18 mouse cellular contexts compared by ENCODE assay signal in the genomic region with DNA sequence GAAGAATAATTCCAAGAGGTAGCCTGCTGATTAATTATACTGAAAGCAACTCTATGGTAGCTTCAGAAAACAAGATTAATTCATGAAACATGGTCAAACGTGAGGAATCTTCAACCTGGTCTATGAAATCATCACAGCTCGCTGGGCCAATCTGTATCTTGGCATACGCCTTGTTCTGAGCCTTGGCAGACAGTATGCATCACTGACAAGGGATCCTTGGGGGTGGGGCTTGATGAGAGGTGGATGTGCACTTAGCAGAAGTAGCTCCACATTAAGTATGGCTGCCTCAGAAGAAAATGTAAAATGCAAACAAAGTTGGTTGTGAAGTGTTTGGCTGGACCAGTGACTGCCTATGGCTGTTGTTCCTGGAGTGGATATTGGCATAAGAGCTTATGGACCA.
DNase-seq lines count a peak whose midpoint lies in the region; ATAC-seq and TF ChIP-seq lines count a peak whose summit lies in the region.
"Had no signal": no experiment of that assay in that cellular context is flagged by ENCODE, and none has a peak within 500 bp of the region (broad histone marks: within the 10 kb centered on the region; RNA-seq: fewer than 3 reads in every experiment).

No protein-coding gene starts in this region.

- no peak overlapping the region for H3K4me3 ChIP-seq in hindbrain, postnatal 0 days (ENCODE audit: low read length)
- H3K4me3 ChIP-seq in hindbrain, embryonic 13.5 days: no peak overlapping the region
- no peak overlapping the region for H3K4me3 ChIP-seq in kidney, embryonic 14.5 days (ENCODE audit: low read length)
- H3K4me3 ChIP-seq: embryonic facial prominence, embryonic 13.5 days; heart, embryonic 13.5 days had no signal

- no peaks in the 10 kb centered on the region for H3K4me1 ChIP-seq in hindbrain, postnatal 0 days (ENCODE audit: insufficient read depth, low read length)
- H3K4me1 ChIP-seq in hindbrain, embryonic 13.5 days (replicated peaks): peaks cover 4% of the 10 kb centered on the region; the same call in 1 of the 2 replicates
- H3K4me1 ChIP-seq in kidney, embryonic 14.5 days (ENCODE audit: control insufficient read depth, insufficient read depth, low read length): no peaks in the 10 kb centered on the region
- H3K4me1 ChIP-seq: embryonic facial prominence, embryonic 13.5 days had no signal

- no peaks in the 10 kb centered on the region for H3K36me3 ChIP-seq in hindbrain, postnatal 0 days (ENCODE audit: insufficient read depth, low read length)
- no peaks in the 10 kb centered on the region for H3K36me3 ChIP-seq in hindbrain, embryonic 13.5 days
- H3K36me3 ChIP-seq in kidney, embryonic 14.5 days (ENCODE audit: control insufficient read depth, insufficient read depth, low read length): no peaks in the 10 kb centered on the region
- H3K36me3 ChIP-seq: embryonic facial prominence, embryonic 13.5 days; heart, embryonic 13.5 days had no signal

- 55% methylated on average over 3 of the region's 3 CpGs for WGBS in hindbrain, postnatal 0 days
- WGBS in hindbrain, embryonic 13.5 days: 67% methylated on average over 3 of the region's 3 CpGs
- 77% methylated on average over 3 of the region's 3 CpGs for WGBS in kidney, embryonic 14.5 days

- no peaks in the 10 kb centered on the region for H3K9me3 ChIP-seq in hindbrain, postnatal 0 days (ENCODE audit: low read length)
- no peaks in the 10 kb centered on the region for H3K9me3 ChIP-seq in hindbrain, embryonic 13.5 days
- H3K9me3 ChIP-seq in kidney, embryonic 14.5 days (ENCODE audit: control insufficient read depth, low read length): no peaks in the 10 kb centered on the region
- H3K9me3 ChIP-seq: embryonic facial prominence, embryonic 13.5 days; heart, embryonic 13.5 days had no signal

- no peak overlapping the region for H3K4me2 ChIP-seq in hindbrain, postnatal 0 days (ENCODE audit: low read depth, low read length)
- H3K4me2 ChIP-seq in hindbrain, embryonic 13.5 days: no peak overlapping the region
- H3K4me2 ChIP-seq in kidney, embryonic 14.5 days (replicated peaks; ENCODE audit: low read depth, low read length): no peak overlapping the region
- H3K4me2 ChIP-seq: embryonic facial prominence, embryonic 13.5 days; heart, embryonic 13.5 days had no signal

- TF ChIP-seq CTCF in hindbrain, postnatal 0 days (IDR thresholded peaks at IDR 0.05; ENCODE audit: low read depth): no peak

- peak; percentile 59 to 65 for DNase-seq in cerebellum, postnatal 14 days
- peak; percentile 26 for DNase-seq in hindbrain, postnatal 0 days (ENCODE audit: low spot score)
- peak; percentile 7 for DNase-seq in Muller cell, postnatal 12 days (ENCODE audit: inconsistent ontology term)
- DNase-seq in ovary, adult 18-20 months (ENCODE audit: low spot score): no peak
- DNase-seq: adrenal gland, adult 8-10 months; cerebellum, adult 8-10 months; cerebellum, postnatal 36 days; forebrain, postnatal 0 days; gastrocnemius, postnatal 14 days; heart, postnatal 36 days; kidney, adult 11 months had no signal

- no peak overlapping the region for H3K27ac ChIP-seq in hindbrain, postnatal 0 days
- no peak overlapping the region for H3K27ac ChIP-seq in hindbrain, embryonic 13.5 days
- no peak overlapping the region for H3K27ac ChIP-seq in kidney, embryonic 14.5 days (ENCODE audit: low read depth, low read length)
- H3K27ac ChIP-seq: embryonic facial prominence, embryonic 13.5 days; heart, embryonic 13.5 days had no signal

- no peak overlapping the region for H3K9ac ChIP-seq in hindbrain, postnatal 0 days (replicated peaks; ENCODE audit: low read length)
- no peak overlapping the region for H3K9ac ChIP-seq in hindbrain, embryonic 13.5 days
- no peak overlapping the region for H3K9ac ChIP-seq in kidney, embryonic 14.5 days (ENCODE audit: low read depth, low read length)
- H3K9ac ChIP-seq: embryonic facial prominence, embryonic 13.5 days; forebrain, postnatal 0 days; heart, embryonic 13.5 days had no signal

- H3K27me3 ChIP-seq in hindbrain, postnatal 0 days (ENCODE audit: insufficient read depth, low read length): no peaks in the 10 kb centered on the region
- no peaks in the 10 kb centered on the region for H3K27me3 ChIP-seq in hindbrain, embryonic 13.5 days
- H3K27me3 ChIP-seq in kidney, embryonic 14.5 days (ENCODE audit: control insufficient read depth, insufficient read depth, low read length): no peaks in the 10 kb centered on the region
- H3K27me3 ChIP-seq: CH12.LX; embryonic facial prominence, embryonic 13.5 days; heart, embryonic 13.5 days had no signal

- no peak for ATAC-seq in cerebellum, adult (ENCODE audit: insufficient number of reproducible peaks, low FRiP score, low TSS enrichment)
- no peak for ATAC-seq in hindbrain, postnatal 0 days
- ATAC-seq in hindbrain, embryonic 13.5 days (ENCODE audit: low FRiP score): no peak
- no peak for ATAC-seq in kidney, embryonic 14.5 days (ENCODE audit: low FRiP score, low TSS enrichment)
- ATAC-seq: forebrain, postnatal 0 days; hindbrain, embryonic 16.5 days had no signal
